Mouse (Mus musculus) spleen, adult 2 months (tissue): Measurements from ENCODE around the gene Sh2d3c.

Source experiments
- CTCF ChIP-seq: fragments of 200-500 bp; IDR thresholded peaks from 2 replicates; pipeline ENCODE4 v1.5.1; 2011; ENCODE audit warnings: mild to moderate bottlenecking, inconsistent platforms; ENCODE audit not compliant: insufficient read depth, insufficient read length, insufficient replicate concordance; ENCODE audit errors: extremely low read depth
- POLR2A ChIP-seq: fragments of 200-500 bp; IDR thresholded peaks from 2 replicates; pipeline ENCODE4 v1.6.1; 2011; ENCODE audit warnings: low read depth, low read length, inconsistent platforms

DNA sequence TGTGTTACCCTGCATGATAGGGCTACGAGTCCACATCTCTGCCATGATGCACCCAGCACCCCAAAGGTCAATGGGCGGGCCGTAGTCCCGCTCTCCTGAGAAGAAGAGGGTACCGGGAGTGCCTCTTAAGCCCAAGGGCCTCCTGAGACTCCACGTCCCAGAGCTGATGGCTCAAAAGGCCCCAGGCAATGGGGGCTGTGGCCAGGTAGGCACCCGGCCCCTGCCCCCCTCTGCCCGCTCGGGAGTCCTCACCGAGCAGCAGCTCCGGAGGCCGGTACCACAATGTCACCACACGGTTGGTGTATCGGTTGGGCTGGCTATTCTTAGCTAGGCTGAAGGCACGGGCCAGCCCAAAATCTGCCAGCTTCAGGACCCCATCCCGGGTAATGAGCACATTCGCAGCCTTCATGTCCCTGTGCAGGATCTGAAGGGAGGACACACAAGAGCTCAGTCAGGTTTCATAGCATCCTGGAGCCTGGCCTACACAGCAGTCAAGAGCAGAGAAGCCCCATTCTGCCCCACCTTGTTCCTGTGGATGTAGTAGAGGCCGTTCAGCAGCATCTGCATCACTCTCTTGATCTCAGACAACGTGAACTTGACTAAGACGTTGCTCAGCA is 11.2 kb upstream of the Sh2d3c start:
- TF ChIP-seq CTCF (no peak), POLR2A (no peak)
